Mouse (Mus musculus) megakaryocyte, embryonic 14.5 days (primary cell): ENCODE measurements around the gene Srrm4.

Experiments used
- FLI1 ChIP-seq: IDR thresholded peaks from 2 replicates; pipeline ENCODE4 v1.6.1; 2012; ENCODE audit warnings: low read length, inconsistent platforms, mixed read lengths
- GATA1 ChIP-seq: IDR thresholded peaks from 3 replicates; pipeline ENCODE4 v1.6.1; 2012; ENCODE audit warnings: mixed read lengths, low read length, inconsistent platforms, borderline replicate concordance

DNA sequence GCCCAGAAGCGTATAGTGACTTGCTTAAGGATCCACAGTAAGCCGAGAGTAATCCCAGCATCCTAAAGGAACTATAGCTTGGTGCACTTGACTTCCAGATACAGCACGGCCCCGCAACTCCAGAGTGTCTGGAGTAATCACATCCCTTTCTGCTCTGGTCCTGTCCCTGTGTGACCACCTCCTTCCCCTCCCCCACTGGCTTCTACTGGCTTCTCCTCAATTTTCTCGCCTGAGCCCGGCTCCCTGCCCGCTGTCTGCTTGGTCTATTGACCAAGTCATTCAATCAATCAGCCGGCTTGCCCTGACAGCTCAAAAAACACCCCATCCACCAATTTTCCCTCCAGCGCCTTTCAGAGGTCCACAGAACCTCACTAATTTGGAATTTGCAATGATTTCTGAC lies 96.2 kb downstream of the Srrm4 start:
- TF ChIP-seq GATA1 (no peak), FLI1 (no peak)
